Mouse (Mus musculus) embryonic facial prominence, embryonic 14.5 days (tissue): ENCODE measurements at regions not wholly inside any gene's neighbourhood (a gene's known extent, or its start where the extent isn't known, plus 50 kb on each side); places are given as distances from the start of the nearest gene placed in this dataset. TPM values are rescaled to one million over a fixed set of nuclear protein-coding genes. Genes with fewer than 3 reads are reported as not detected.

ENCODE experiments used
- ATAC-seq: fragments of 200-750 bp; cut with Nextera tagmentation; 2 replicates; pipeline ENCODE4 v1.8.0; 2017; ENCODE audit warnings: low read depth, moderate number of reproducible peaks, moderate TSS enrichment
- DNase-seq: peaks from one replicate; pipeline ENCODE4 v3.0.0-alpha.2; 2015; ENCODE audit warnings: low spot score
- H3K27ac ChIP-seq: fragments of 300-500 bp; sonication (generic); replicated peaks from 2 replicates; pipeline ENCODE4 v1.5.1; 2014; ENCODE audit warnings: low read depth, mild to moderate bottlenecking, low read length, moderate library complexity
- H3K27me3 ChIP-seq: fragments of 300-500 bp; sonication (generic); replicated peaks from 2 replicates; pipeline ENCODE4 v1.6.1; 2014; ENCODE audit warnings: low read length; ENCODE audit not compliant: control insufficient read depth, insufficient read depth
- H3K36me3 ChIP-seq: fragments of 300-500 bp; sonication (generic); 2 replicates; pipeline ENCODE4 v1.6.1; 2014; ENCODE audit warnings: low read length, mixed read lengths; ENCODE audit not compliant: control insufficient read depth, insufficient read depth
- H3K4me1 ChIP-seq: fragments of 300-500 bp; sonication (generic); 2 replicates; pipeline ENCODE4 v1.6.1; 2014; ENCODE audit warnings: antibody characterized with exemption, low read length; ENCODE audit not compliant: control insufficient read depth, insufficient read depth
- H3K4me2 ChIP-seq: fragments of 300-500 bp; sonication (generic); 2 replicates; pipeline ENCODE4 v1.6.1; 2014; ENCODE audit warnings: low read depth, mild to moderate bottlenecking, low read length, moderate library complexity, mixed read lengths
- H3K4me3 ChIP-seq: fragments of 300-500 bp; sonication (generic); 2 replicates; pipeline ENCODE4 v1.5.1; 2014; ENCODE audit warnings: low read depth, mild to moderate bottlenecking, low read length
- H3K9ac ChIP-seq: fragments of 300-500 bp; sonication (generic); 2 replicates; pipeline ENCODE4 v1.6.1; 2014; ENCODE audit warnings: low read depth, mild to moderate bottlenecking, low read length, moderate library complexity, mixed read lengths
- H3K9me3 ChIP-seq: fragments of 300-500 bp; sonication (generic); 2 replicates; pipeline ENCODE4 v1.6.1; 2016; ENCODE audit warnings: low read length; ENCODE audit not compliant: control insufficient read depth
- WGBS: fragments of 180-500 bp; shearing (Covaris S2); extraction: QIAGEN DNeasy Blood & Tissue Kit; methylation state at CpG from one replicate; pipeline ENCODE4 v1.1.7; 2014; 5-methylcytosine and 5-hydroxymethylcytosine counted together
- microRNA-seq: library from miRNA; unstranded; fragments of <30 nt; microRNA quantifications from one replicate; pipeline ENCODE4, GENCODE M21; 2016; ENCODE audit warnings: borderline number of aligned reads

GRCm38 (mm10) chr13:10454667-10455066, 94.0 kb upstream of the Chrm3 start:
- Histone ChIP-seq H3K27ac (no peak overlapping the region), H3K9me3 (peaks cover 3% of the 10 kb centered on the region; the same call in 1 of the 2 replicates), H3K9ac (no peak overlapping the region), H3K4me3 (no peak overlapping the region), H3K4me2 (no peak overlapping the region), H3K27me3 (no peaks in the 10 kb centered on the region), H3K4me1 (no peaks in the 10 kb centered on the region), H3K36me3 (no peaks in the 10 kb centered on the region)
- DNase-seq (no peak), ATAC-seq (peak; percentile 44; the same call in 1 of the 2 replicates)
- WGBS = 85% methylated on average over 4 of the region's 4 CpGs

- Histone ChIP-seq H3K9ac (no peak overlapping the region), H3K4me3 (no peak overlapping the region), H3K4me2 (no peak overlapping the region), H3K4me1 (no peaks in the 10 kb centered on the region), H3K36me3 (no peaks in the 10 kb centered on the region), H3K27me3 (no peaks in the 10 kb centered on the region), H3K27ac (no peak overlapping the region), H3K9me3 (peaks cover 3% of the 10 kb centered on the region; the same call in 1 of the 2 replicates)
- 33% methylated on average over 3 of the region's 3 CpGs for WGBS
- DNase-seq = no peak
- no peak for ATAC-seq
Observed at GRCm38 (mm10) chr13:10451057-10451456, 90.4 kb upstream of the Chrm3 start.

- no peaks in the 10 kb centered on the region for H3K27me3 ChIP-seq
- H3K4me1 ChIP-seq = no peaks in the 10 kb centered on the region
- H3K4me3 ChIP-seq = no peak overlapping the region
- H3K9me3 ChIP-seq = no peaks in the 10 kb centered on the region
- no peak for DNase-seq
- no peak overlapping the region for H3K9ac ChIP-seq
- no peak overlapping the region for H3K4me2 ChIP-seq
- WGBS = 75% methylated on average over 6 of the region's 6 CpGs
- no peak for ATAC-seq
- H3K36me3 ChIP-seq = no peaks in the 10 kb centered on the region
- no peak overlapping the region for H3K27ac ChIP-seq
Observed at GRCm38 (mm10) chr13:10449502-10449901, 88.9 kb upstream of the Chrm3 start.

- Histone ChIP-seq H3K27ac (no peak overlapping the region), H3K4me1 (no peaks in the 10 kb centered on the region), H3K9ac (no peak overlapping the region), H3K27me3 (no peaks in the 10 kb centered on the region), H3K4me3 (no peak overlapping the region), H3K4me2 (no peak overlapping the region), H3K36me3 (no peaks in the 10 kb centered on the region), H3K9me3 (no peaks in the 10 kb centered on the region)
- 84% methylated on average over 1 of the region's 1 CpGs for WGBS
- DNase-seq (no peak), ATAC-seq (no peak)
Observed at GRCm38 (mm10) chr13:10447806-10448205, 87.2 kb upstream of the Chrm3 start.

GRCm38 (mm10) chr13:10445679-10446078, 85.0 kb upstream of the Chrm3 start:
- Histone ChIP-seq H3K4me2 (no peak overlapping the region), H3K4me1 (no peaks in the 10 kb centered on the region), H3K27ac (no peak overlapping the region), H3K9ac (no peak overlapping the region), H3K9me3 (no peaks in the 10 kb centered on the region), H3K36me3 (no peaks in the 10 kb centered on the region), H3K27me3 (no peaks in the 10 kb centered on the region), H3K4me3 (no peak overlapping the region)
- DNase-seq = no peak
- no peak for ATAC-seq
- WGBS = 48% methylated on average over 3 of the region's 3 CpGs

Small RNAs in the stretch of these regions (microRNA-seq; reads per million reads assigned to microRNA genes)
- not detected for gene Gm23415
